Mouse (Mus musculus) left cerebral cortex, postnatal 14 days (tissue): ENCODE measurements at regions not wholly inside any gene's neighbourhood (a gene's known extent, or its start where the extent isn't known, plus 50 kb on each side); places are given as distances from the start of the nearest gene placed in this dataset.

Experiments
- DNase-seq, 2 experiments: peaks; one replicate each; pipeline ENCODE4 v3.0.0; 2021 to 2022; ENCODE audit warnings: low spot score in 2 of 2, mixed read lengths in 1 of 2
- intact Hi-C: fragments of 180-260 bp; cut with DNase I; formaldehyde crosslinking; loops from one replicate; pipeline ENCODE4 v1.15.1; 2025

DNA sequence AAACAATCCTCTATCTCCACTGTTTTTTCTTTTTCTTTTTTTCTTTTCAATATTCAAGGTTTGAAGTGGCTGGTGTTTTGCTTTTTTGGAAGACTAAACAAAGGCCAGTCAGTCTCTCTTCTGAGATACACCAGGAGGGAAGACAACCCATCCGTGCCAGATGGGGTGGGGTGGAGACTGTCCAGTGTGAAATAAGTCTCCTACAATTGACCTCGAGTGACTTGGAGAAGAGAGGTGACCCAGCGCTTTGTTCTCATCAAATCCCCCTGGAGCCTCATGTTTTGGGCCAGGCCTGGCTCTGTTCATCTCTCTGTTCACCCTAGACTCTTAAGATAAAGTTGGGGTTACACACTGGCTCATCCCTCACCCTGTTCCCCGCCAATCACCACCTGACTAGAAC is 169.2 kb upstream of the Tbca start:
- intact Hi-C loops: no loop called here

DNA sequence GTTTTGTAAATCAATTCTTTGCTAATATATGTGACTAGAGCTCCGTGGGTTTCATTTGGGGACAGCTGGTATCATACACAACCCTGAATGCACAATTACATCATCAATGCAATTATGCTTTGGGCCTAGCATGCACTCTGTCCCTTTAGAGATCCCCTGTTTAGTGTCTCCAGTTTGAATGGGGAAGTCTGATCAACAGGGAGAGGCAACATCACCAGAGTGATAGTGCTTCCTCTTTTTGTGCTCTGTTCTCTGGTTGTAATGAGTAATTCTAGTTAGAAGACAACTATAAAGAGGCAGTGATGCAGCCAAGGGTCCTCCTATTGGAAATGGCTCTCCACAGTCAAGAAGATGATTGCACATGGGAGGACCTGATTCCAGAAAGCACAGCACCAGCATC is 158.7 kb upstream of the Tbca start:
- DNase-seq: no peak
- intact Hi-C loops: no loop called here

More for the DNA sequence above, 169.2 kb upstream of the Tbca start:
- no peak for DNase-seq

DNA sequence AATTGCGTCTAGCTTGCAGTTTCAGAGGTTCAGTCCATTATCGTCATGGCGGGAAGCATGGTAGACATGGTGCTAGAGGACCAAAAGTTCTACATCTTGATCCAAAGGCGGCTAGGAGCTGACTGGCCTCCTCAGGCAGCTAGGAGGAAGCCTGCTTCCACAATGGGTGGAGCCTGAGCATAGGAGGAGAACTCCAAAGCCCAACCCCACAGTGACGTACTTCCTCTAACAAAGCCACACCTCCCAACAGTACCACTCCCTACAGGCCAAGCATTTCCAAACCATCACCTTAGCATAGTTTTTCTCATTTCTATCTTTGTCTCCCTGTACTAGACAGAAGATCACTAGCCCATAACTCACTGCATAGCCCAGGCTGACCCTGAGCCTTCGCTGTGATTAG is 158.0 kb upstream of the Tbca start:
- intact Hi-C loops: no loop called here
- no peak for DNase-seq

DNA sequence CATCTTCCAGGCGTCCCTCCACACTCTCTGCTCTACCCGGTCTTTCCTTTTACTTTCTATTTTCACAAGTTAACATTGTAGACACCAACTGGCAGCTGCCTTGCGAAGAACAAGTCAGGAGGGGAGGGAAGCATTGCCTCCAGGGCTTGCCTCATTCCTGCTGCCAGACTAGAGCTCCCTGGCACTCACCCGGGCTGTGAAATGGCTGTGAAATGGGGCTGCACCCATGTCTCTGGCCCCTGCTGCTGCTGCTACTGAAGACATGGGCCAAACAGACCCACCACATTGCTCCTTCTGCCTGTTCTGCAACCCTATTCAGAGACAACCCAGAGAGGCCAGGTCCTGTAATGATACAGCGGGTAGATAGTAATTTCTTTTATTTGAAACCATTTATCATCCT is 156.0 kb upstream of the Tbca start:
- DNase-seq: no peak
- intact Hi-C loops: no loop called here

DNA sequence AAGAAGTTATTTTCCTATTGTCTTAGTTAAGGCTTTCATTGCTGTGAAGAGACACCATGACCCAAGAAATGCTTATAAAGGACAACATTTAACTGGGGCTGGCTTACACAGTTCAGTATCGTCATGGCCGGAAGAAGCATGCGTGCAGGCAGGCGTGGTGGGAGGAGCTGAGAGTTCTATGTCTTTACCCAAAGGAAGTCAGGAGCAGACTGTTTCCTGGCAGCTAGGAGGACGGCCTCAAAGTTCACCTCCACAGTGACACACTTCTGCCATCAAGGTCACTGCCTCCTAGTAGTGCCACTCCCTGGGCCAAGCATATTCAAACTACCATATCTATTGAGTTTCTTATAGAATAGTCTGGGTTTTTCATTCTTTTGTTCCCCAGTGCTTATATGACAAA is 148.4 kb upstream of the Tbca start:
- intact Hi-C loops: no loop called here
- no peak for DNase-seq

DNA sequence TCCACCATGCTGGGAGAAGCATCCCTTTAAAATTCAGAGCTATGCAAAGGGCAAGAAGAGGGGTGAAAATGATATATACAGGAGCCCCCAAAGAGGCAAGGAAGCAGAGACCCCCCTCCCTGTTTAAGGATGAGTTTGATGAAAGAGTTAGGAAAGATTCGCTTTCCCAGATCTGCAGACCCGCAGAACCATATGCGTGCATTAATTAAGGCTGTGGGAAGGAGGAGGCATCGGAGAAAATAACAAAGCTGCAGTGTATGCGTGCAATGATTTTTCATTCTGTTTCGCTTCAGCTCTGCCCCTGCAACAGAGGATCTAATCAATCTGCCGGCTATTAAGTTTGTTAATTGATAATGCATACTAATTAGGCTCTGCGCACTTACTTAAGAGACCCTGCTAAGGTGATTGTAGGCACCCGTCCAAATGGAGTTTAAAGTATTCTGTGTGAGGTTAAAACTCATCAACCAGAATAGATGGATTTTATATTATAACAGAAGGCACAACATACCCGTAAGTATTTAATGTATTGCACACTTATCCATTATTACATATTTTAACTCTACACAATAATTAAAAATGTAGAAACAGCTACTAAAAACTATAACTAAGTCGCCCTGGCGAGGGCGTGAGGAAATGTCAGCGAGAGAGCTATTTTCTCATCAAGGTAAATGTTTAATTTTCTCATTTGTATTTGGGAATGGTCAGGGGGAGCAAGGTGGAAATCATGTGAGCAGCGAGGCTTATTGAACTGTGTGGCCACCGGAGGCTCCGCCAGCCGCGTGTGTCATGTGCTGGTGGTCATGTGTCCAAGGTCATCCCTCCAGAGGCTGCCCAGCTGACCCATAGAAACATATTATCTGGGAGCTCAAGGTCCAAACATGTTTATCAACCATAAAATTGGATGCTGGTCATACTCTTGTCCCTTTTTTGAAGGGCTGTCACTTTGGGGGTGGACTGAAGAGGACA is 143.2 kb upstream of the Tbca start:
- no peak for DNase-seq
- intact Hi-C loops: no loop called here

DNA sequence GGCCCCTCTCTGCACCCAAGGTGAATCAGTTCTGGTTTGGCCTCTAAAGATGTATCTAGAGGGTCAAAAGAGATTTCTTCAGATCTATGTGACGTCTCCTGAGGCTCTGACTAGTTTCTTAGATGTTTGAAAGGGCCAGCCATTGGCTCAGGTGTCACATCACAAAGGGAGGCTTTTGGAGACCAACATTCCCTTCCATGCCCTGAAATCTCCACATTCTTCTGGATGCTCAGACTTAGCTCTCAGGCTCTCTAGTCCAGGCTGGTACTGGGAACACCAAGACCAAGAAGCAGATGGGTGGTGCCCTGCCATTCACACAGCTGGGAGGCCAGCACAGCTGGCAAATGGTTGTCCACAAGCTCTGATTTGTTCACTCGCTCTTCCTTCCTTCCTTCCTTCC is 142.4 kb upstream of the Tbca start:
- no peak for DNase-seq
- intact Hi-C loops: no loop called here

DNA sequence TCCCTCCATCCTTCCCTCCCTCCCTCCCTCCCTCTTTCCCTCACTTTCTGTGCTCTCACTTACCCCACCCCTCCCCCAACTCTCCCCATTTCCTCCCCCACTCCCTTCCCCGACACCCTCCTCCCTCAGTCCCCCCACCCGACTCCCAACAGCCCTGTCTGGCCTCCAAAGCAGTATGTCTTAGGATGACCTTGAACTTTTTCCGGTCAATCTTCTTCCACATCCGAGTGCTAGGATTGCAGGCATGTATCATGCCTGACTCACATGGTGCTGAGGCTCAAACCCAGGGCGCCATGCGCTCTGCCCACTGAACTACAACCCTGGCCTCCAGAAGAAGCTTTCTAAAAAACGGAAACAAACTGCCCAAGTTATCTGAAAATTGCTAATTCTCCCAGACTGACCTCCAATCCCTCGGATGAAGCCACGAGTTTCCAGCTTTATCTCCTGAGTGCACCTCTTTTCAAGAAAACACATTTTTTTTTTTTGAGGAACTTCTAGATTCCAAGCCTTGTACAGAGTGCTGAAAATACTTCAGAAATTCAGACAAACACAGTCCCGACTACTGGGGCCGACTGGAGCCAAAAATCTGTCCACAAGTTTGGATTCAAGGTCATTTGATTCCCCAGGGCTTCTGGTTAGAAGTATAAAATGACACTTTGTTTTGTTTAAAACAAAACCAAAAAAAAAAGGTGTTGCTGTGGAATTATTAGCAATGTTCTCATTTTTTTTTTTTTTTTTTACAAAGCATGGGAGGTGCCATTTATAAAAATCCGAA is 141.7 kb upstream of the Tbca start:
- DNase-seq: no peak
- intact Hi-C loops: no loop called here

DNA sequence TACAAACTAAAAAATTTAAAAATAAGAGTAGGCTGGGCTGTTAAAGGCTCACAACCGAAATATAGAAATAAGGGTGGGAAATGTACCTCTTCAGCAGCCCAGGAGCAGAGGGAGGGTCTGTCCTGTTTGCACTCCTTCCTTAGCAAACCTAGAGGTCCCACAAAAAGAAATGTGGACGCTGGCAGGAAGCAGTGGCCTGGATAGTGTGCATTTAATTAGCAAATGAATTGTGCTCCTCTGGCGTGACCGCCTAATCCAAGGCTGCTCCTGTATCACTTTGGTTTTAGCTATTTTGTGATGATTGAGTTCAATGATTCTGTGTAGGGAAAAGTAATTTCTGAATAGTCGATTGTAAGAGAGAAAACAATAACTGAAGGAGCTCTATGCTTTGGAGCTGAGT is 141.1 kb upstream of the Tbca start:
- intact Hi-C loops: no loop called here
- no peak for DNase-seq

DNA sequence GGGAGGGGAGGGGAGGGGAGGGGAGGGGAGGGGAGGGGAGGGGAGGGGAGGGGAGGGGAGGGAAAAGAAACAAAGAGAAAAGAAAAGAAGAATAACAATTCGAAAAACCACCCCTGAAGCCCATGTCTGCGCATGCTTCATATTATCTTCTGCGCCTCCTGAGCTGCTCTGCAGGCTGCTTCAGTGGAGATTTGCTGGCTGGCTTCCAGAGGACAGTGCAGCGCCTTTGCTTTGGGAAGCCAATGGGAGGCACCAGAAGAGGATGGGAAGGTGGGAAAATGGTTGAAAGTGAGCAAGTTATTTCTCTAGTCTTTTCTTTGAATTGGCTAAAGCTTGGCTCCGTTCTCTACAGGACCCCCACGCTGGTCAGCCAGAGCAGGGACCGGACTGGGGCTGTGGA is 137.8 kb upstream of the Tbca start:
- no peak for DNase-seq
- intact Hi-C loops: no loop called here

DNA sequence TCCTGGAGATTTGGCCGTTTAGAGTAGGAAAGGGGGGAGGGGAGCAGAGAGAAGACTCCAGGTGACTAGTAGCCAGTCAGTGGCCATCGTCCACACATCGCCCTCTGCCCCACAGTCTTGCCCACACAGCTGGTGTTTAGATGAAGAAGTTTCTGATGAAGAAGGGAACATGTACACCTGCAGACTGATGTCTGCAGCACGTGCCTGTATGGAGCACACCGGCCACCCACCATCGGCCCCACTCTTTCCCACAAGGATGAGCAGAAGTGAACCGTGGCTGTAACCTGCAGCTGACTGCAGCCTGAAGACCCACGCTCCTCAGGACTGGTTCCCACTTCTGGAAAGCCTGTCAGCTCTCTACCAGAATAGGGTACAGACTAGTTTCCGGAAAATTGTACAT is 121.1 kb upstream of the Tbca start:
- intact Hi-C loops: no loop called here
- DNase-seq: no peak

DNA sequence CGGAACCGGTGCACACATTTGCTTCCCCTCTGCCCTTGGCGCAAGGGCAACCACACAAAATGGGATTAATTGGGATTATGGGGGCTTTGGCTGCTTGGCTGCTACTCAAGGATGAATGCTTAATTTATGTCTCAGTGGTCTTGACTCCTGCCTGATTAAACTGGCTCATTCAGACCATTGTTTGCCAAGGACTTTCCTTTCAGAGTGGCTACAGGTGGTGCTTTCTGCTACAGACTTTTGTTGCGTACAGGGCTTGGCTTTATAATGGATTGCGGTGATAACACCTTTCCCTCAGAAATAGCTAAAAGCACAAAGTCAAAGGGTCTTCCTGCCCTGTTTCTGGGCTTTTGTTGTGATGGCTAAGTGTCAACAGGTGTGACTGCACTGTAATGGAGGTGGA is 120.4 kb upstream of the Tbca start:
- intact Hi-C loops: no loop called here
- DNase-seq: no peak

DNA sequence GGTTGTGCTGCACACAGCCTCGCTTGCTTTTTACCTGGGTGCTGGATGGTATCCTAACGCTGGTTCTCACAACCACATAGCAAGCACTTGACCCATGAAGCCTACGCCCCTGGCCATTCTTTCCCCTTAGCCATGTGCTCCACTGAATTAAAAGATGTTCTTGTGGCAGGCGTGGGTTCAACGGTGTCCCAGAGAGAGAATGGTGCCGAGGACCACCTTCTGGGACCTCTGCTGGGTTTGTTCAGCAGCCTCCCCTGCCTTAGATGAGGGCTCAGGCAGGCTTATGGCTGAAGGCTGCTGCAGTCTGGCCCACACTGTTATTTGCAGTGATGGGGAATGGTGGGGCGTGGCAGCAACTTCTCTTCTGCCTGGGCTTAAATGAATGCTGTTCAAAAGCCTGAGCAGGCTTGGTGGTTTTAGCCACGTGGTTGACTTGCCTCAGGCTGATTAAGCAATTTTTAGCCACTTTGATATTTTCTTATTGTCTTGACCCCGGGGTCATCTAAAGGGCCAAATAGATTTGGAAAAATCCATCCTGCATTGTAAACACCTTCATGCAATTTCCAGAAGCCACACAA is 119.5 kb upstream of the Tbca start:
- DNase-seq: no peak
- intact Hi-C loops: no loop called here

DNA sequence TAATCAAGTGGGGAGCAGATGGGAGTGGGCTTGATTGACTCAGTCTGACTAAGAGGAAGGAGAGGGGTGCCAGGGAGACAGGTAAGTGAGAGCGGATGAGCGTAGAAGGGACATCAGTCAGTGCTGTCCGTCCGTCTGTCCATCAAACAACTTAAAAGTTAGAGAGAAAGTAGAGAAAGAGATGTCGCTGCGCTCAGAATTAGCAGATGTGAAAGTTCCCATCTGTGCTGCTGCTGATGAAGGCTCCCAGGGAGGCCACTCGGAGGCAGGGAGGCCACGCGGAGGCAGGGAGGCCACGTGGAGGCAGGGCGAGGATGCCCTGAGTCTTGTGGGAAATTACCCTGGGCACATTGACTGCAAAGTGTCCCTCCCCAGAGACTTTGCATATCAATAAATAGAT is 118.4 kb upstream of the Tbca start:
- no peak for DNase-seq
- intact Hi-C loops: no loop called here

DNA sequence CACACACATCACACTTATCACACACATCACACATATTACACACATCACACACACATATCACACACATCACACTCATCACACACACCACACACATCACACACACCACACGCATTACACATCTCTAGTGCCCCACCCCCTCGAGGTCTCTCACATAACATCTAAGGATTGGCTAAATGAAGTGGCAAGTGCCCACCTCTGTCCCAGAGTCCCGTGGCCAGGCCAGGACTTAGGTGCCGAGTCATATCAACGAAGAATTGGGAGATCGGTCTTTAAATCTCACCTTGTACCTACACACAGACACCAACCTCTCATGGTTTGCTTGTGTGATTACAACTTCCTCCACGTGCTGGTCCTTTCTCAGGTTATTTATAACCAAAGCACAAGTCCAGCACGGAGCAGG is 117.7 kb upstream of the Tbca start:
- intact Hi-C loops: no loop called here
- no peak for DNase-seq

DNA sequence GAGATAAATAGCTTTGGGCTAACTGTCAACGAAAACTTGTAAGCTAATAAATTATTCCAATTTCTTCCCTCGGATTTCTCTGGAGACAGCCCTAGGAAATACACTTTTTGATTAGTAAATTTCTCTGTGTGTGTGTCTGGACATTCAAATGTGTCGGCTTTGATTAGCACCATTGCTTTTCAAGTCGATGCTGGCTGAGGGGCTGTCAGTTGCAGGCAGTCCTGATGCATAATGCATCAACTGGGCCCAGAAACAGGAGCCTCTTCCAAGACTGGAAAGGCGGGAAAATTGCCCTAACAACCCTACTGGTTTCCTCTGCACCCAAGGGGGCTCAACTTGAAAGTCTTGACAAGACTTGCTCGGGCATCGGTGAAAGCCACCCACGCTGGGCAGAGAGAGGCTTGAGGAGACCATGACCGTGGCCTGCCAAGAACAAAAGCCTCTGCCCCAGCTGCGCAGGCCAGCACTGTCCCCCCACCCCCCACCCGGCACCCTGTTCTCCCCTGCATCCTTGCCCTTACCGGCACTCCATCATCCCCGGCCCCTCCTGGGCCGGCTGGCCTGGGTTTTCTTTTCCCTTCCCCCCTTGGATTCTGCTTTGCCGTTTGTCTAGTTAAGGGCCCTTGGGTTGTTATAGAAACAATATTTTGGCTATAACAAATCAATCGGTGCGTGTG is 108.1 kb upstream of the Tbca start:
- no peak for DNase-seq
- intact Hi-C loops: no loop called here

DNA sequence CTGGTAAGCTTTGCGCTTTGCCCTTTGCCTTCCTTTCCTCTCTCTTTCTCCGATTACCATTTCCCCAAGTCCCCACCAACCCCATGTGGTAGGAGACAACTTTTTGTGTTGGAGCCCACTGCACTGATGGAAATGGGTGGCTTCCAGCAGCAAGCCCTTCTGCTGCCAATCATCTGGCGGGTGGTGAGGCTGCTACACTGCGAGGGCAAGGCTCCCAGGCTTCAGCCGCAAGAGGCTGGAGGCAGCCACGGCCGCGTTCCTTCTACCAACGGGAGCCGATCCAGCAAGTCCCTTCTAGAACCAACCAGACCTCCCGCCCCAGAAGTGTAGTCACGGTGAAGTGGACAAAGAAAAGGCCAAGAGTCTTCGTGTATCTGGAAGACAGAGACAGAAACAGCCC is 107.1 kb upstream of the Tbca start:
- intact Hi-C loops: no loop called here
- DNase-seq: no peak

DNA sequence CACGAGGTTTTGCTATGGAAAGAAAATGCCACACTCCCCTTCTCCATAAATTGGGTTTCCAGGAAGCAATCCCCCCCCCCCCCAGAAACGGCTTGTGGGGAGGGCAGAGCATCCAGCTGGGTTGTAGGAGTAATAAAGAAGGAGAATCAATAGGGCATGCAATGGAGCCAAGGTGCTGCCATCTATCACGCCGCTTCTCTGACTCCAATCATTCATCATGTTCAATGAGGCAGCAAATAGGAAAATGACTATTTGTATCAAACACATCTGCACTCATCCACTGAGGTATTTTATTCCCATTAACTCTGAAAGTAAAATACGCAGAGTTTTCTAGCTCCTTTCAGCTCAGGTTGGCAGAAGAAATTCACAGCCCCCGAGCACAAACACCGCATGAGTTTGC is 103.5 kb upstream of the Tbca start:
- no peak for DNase-seq
- intact Hi-C loops: no loop called here

DNA sequence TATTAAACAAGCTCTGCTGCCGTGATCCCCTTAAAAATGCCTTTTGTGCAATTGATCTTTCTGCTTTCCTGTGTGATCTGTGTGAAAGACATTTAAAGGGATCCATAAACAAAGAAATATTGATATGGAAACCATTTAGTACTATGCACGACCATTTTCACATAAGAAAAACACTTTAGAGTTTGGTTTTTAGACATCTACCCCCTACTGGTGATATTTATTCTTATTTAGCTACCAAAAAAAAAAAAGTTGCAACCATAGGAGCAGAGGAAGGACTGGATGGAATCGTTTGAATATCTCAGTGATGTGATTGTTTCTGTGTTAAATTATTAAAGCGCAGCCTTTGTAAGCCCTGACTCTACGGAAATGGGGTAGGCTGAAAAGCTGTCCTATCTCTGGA is 101.4 kb upstream of the Tbca start:
- intact Hi-C loops: no loop called here
- no peak for DNase-seq

DNA sequence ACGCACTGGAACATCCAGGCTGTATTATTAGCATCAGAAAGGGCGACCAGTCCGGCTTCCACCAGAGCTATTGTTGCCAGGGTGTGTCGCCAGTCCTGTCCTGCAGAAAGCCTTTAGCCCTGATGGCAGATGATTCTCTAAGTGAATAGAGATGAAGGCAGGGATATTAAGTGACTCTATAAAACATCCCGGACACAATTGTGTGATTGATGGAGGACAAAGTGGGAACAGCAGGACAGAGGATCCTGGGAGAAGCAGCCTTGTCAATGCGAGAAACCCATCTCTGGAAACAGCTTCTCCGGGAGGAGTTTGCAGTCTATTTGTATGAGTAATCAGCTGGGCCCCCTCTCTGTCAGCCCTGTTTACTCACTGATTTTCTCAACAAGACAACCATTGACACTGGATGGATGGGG is 82.1 kb upstream of the Tbca start:
- DNase-seq: no peak
- intact Hi-C loops: loop anchor here (5.0 kb wide), 1 partner anchor 166 kb away; no protein-coding TSS in a partner anchor
